Mouse (Mus musculus): Measurements from ENCODE around the gene Gpsm3. TPM values are rescaled to one million over a fixed set of nuclear protein-coding genes. Genes with fewer than 3 reads are reported as not detected.
A peak's percentile ranks its signal among the peaks of the same experiment; 100 is the strongest.

Gpsm3 gene
- total and polyA plus RNA-seq, 2 experiments from 2014 or later = 0.53 to 6.0 TPM

GRCm38 (mm10) chr17:34606186-34607039 lies 16.8 kb downstream of the Gpsm3 start:
- TF ChIP-seq CTCF (IDR thresholded peaks at IDR 0.05; ENCODE audit: low read depth) (no peak), EP300 (IDR thresholded peaks at IDR 0.05; ENCODE audit: low read depth) (no peak)
- WGBS = 15% methylated on average over 31 of the region's 32 CpGs
- peak overlapping the region; percentile 84 for H3K9ac ChIP-seq (replicated peaks; ENCODE audit: low read depth, low read length)
- no peak for DNase-seq (ENCODE audit: low spot score)
- ATAC-seq (ENCODE audit: insufficient read depth, low read depth) = no peak
- peaks cover 22% of the 10 kb centered on the region for H3K4me1 ChIP-seq (ENCODE audit: control insufficient read depth, insufficient read depth)
- no peaks in the 10 kb centered on the region for H3K27me3 ChIP-seq (ENCODE audit: control insufficient read depth, insufficient read depth, low read length)
- H3K4me2 ChIP-seq (ENCODE audit: low read depth, low read length) = peak overlapping the region; percentile 98
- peak overlapping the region; percentile 70 for H3K4me3 ChIP-seq (ENCODE audit: low read depth, low read length)
- H3K9me3 ChIP-seq (replicated peaks; ENCODE audit: control insufficient read depth, low read length) = no peaks in the 10 kb centered on the region
- H3K27ac ChIP-seq (ENCODE audit: low read depth) = peak overlapping the region; percentile 95
- H3K36me3 ChIP-seq (replicated peaks; ENCODE audit: control insufficient read depth, insufficient read depth, low read length) = peaks cover 18% of the 10 kb centered on the region

GRCm38 (mm10) chr17:34607997-34608396 lies 18.4 kb downstream of the Gpsm3 start:
- Histone ChIP-seq H3K36me3 (replicated peaks; ENCODE audit: control insufficient read depth, insufficient read depth, low read length) (peaks cover 28% of the 10 kb centered on the region), H3K9me3 (replicated peaks; ENCODE audit: control insufficient read depth, low read length) (no peaks in the 10 kb centered on the region), H3K4me3 (ENCODE audit: low read depth, low read length) (no peak overlapping the region), H3K9ac (replicated peaks; ENCODE audit: low read depth, low read length) (no peak overlapping the region), H3K27ac (ENCODE audit: low read depth) (no peak overlapping the region), H3K27me3 (ENCODE audit: control insufficient read depth, insufficient read depth, low read length) (no peaks in the 10 kb centered on the region), H3K4me2 (ENCODE audit: low read depth, low read length) (no peak overlapping the region), H3K4me1 (ENCODE audit: control insufficient read depth, insufficient read depth) (peaks cover 17% of the 10 kb centered on the region)
- TF ChIP-seq CTCF (IDR thresholded peaks at IDR 0.05; ENCODE audit: low read depth) (no peak), EP300 (IDR thresholded peaks at IDR 0.05; ENCODE audit: low read depth) (no peak)
- DNase-seq (ENCODE audit: low spot score) (no peak), ATAC-seq (ENCODE audit: insufficient read depth, low read depth) (no peak)
- 67% methylated on average over 7 of the region's 7 CpGs for WGBS

- DNase-seq (ENCODE audit: low spot score) = no peak
- no peak for ATAC-seq (ENCODE audit: insufficient read depth, low read depth)
- no peak overlapping the region for H3K4me2 ChIP-seq (ENCODE audit: low read depth, low read length)
- peaks cover 51% of the 10 kb centered on the region for H3K36me3 ChIP-seq (replicated peaks; ENCODE audit: control insufficient read depth, insufficient read depth, low read length)
- TF ChIP-seq CTCF (IDR thresholded peaks at IDR 0.05; ENCODE audit: low read depth) (no peak), EP300 (IDR thresholded peaks at IDR 0.05; ENCODE audit: low read depth) (no peak)
- H3K27ac ChIP-seq (ENCODE audit: low read depth) = no peak overlapping the region
- WGBS = 89% methylated on average over 8 of the region's 8 CpGs
- H3K4me3 ChIP-seq (ENCODE audit: low read depth, low read length) = no peak overlapping the region
- peaks cover 10% of the 10 kb centered on the region for H3K4me1 ChIP-seq (ENCODE audit: control insufficient read depth, insufficient read depth)
- no peaks in the 10 kb centered on the region for H3K27me3 ChIP-seq (ENCODE audit: control insufficient read depth, insufficient read depth, low read length)
- H3K9ac ChIP-seq (replicated peaks; ENCODE audit: low read depth, low read length) = no peak overlapping the region
- no peaks in the 10 kb centered on the region for H3K9me3 ChIP-seq (replicated peaks; ENCODE audit: control insufficient read depth, low read length)
These were observed 21.4 kb downstream of the Gpsm3 start for GRCm38 (mm10) chr17:34611050-34611449.

GRCm38 (mm10) chr17:34613054-34613645 lies 23.5 kb downstream of the Gpsm3 start:
- Histone ChIP-seq H3K36me3 (replicated peaks; ENCODE audit: control insufficient read depth, insufficient read depth, low read length) (peaks cover 55% of the 10 kb centered on the region), H3K27me3 (ENCODE audit: control insufficient read depth, insufficient read depth, low read length) (no peaks in the 10 kb centered on the region), H3K4me2 (ENCODE audit: low read depth, low read length) (no peak overlapping the region), H3K9ac (replicated peaks; ENCODE audit: low read depth, low read length) (no peak overlapping the region), H3K9me3 (replicated peaks; ENCODE audit: control insufficient read depth, low read length) (no peaks in the 10 kb centered on the region), H3K27ac (ENCODE audit: low read depth) (no peak overlapping the region), H3K4me1 (ENCODE audit: control insufficient read depth, insufficient read depth) (no peaks in the 10 kb centered on the region; the same call in 1 of the 2 replicates), H3K4me3 (ENCODE audit: low read depth, low read length) (no peak overlapping the region)
- WGBS = 82% methylated on average over 11 of the region's 11 CpGs
- ATAC-seq (ENCODE audit: insufficient read depth, low read depth) = no peak
- TF ChIP-seq EP300 (IDR thresholded peaks at IDR 0.05; ENCODE audit: low read depth) (no peak), CTCF (IDR thresholded peaks at IDR 0.05; ENCODE audit: low read depth) (no peak)
- no peak for DNase-seq (ENCODE audit: low spot score)

- Histone ChIP-seq H3K4me1 (ENCODE audit: control insufficient read depth, insufficient read depth) (no peaks in the 10 kb centered on the region; the same call in 1 of the 2 replicates), H3K9ac (replicated peaks; ENCODE audit: low read depth, low read length) (no peak overlapping the region), H3K27ac (ENCODE audit: low read depth) (no peak overlapping the region), H3K4me2 (ENCODE audit: low read depth, low read length) (no peak overlapping the region), H3K36me3 (replicated peaks; ENCODE audit: control insufficient read depth, insufficient read depth, low read length) (peaks cover 55% of the 10 kb centered on the region), H3K27me3 (ENCODE audit: control insufficient read depth, insufficient read depth, low read length) (no peaks in the 10 kb centered on the region), H3K9me3 (replicated peaks; ENCODE audit: control insufficient read depth, low read length) (no peaks in the 10 kb centered on the region), H3K4me3 (ENCODE audit: low read depth, low read length) (no peak overlapping the region)
- TF ChIP-seq EP300 (IDR thresholded peaks at IDR 0.05; ENCODE audit: low read depth) (no peak), CTCF (IDR thresholded peaks at IDR 0.05; ENCODE audit: low read depth) (no peak)
- 81% methylated on average over 10 of the region's 10 CpGs for WGBS
- DNase-seq (ENCODE audit: low spot score) (no peak), ATAC-seq (ENCODE audit: insufficient read depth, low read depth) (no peak)
These were observed 24.2 kb downstream of the Gpsm3 start for GRCm38 (mm10) chr17:34613830-34614229.

Measured in heart, postnatal 0 days (tissue).